Mouse (Mus musculus) CD8-positive naive resting alpha-beta T cell, adult 2 months (primary cell): ENCODE data around the gene AW011738.
A peak's percentile ranks its signal among the peaks of the same experiment; 100 is the strongest.

Experiments
- DNase-seq, 2 experiments: peaks; one replicate each; pipeline ENCODE4 v3.0.0; 2022; ENCODE audit warnings: low read depth in 2 of 2, low spot score in 2 of 2

Gene AW011738

DNA sequence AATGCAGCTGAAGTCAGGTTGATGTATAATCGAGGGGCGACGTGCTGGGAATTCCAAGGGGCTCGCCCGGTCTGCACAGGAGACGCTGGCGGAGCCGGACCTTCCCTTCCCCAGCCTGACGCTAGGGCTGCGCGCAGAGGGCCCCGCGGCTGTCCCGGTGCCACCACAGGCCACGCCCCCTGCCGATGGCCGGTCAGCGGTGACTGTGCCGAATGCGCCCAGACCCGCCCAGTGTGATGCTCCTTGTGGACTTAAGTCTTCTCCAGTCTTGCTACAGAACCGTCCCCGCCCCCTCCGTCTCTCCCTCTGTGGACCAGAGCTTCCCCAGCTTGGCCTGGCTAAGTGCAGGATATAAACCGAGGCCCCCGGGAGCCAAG, 5.3 kb upstream of the AW011738 start:
- DNase-seq, result peak; percentile 25 to 30

DNA sequence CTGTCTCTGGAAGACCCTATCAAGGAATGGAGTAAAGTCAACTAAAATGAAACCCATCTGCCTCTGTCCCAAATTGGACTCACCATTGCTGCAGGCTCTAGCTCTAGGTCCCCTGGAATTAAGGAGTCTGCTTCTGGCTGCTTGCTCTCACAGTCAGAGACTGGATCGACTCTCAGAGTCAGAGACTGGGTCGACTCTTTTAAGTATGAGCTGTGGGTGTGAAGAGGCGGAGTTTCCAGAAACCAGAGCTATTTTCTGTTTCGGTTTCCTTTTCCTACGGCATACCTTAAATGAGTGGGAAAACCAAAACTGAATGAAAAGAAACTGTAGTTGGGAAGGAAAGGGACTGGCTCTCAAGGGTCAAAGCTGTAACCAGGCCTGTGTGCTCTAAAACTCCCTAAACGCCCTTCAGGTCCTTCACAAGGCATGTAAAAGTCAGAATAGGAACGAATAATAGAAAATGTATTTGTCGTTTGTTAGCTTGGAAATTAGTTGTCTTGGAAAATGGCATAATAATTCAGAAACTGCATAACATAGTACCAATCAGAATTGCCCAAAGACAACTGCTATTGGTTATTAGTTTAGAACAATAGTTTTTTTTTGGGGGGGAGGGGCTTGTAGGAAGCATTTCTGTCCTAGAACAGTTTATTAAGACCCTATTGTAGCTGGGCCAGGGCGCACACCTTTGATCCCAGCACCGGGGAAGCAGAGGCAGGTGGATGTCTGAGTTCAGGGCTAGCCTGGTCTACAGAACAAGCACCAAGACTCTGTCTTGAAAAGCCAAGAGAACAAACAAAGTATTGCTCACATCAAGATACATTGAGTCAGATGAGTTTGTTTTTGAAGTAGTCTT, 2.3 kb upstream of the AW011738 start, which contains the start of gene Isg15:
Gene Isg15, minus strand, starts transcription at position 196 of the 853 bp plus-strand sequence.
- DNase-seq, result peak; percentile 24 to 49

DNA sequence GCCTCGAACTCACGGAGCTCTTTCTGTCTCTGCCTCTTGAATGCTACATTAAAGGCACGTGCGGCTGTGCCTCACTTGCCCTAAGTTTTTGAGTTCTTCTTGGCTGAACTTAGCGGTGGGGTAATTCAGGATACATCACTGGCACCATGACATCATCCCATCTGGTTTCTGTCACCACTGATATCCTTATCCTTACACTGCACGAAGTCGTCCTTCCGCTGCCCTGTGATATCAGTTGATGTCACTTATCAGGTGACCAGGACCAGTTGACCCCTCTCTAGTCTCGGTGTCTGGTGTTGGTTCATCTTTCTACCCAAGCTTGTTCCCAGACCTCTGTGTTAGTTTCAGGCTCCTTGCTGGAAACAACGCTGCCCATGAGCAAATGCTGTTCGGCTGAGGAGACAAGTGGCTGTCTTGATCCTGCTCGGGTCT, 626 bp upstream of the AW011738 start:
- no peak for DNase-seq

DNA sequence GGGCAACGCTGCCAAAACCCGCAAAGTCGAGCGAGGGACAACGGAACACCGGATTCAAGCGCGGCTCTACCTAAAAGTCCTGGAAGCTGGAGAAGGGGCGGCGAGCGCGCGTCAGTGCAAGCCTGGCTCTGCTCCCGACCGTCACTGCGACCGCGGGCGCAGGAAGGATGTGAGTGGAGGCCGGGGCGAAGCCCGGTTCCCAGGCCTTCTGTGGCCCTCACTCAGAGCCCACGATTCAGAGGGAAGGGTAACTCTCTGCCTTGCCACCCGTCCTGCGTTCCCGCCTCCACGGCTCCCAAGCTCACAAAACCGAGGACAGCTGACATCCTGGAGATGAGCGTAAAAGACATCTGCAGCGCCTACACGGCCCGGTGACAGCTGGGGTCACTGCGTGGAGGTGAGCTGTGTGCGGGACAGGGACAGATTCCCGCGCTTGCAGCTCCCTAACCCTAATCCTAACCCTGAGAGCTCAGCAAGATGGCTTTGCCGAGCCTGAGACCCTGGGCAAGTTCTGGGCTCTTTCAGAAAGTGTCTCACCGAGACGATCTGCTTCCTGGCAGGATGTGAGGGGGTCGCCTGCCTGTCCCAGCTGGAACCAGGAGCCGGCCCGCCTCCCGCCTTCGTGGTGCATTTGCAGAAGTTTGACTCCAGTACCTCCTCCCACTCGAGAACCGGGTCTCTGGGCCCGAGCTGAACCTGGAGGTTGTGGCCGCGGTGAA, 468 bp downstream of the AW011738 start:
- peak in 1 of 2 experiments; percentile 21 for DNase-seq

DNA sequence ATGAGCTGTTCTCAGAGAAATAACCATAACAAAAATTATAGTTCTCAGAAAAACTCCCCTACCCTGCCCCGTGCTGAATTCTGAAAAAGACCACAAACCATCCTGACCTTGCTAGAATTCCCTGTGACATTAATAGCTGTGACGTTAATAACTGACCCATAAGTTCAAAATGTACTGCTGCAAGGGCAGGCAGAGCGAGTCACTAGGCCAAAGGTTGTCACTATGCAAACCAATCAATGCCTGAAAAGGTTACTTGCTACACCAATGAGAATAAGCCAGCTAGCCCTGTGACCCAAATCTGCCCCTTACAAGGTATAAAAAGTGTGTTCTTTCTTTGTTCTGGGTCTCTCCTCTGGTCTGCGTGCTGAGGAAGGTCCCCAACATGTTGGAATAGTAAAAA, 5.8 kb downstream of the AW011738 start:
- DNase-seq, result no peak

DNA sequence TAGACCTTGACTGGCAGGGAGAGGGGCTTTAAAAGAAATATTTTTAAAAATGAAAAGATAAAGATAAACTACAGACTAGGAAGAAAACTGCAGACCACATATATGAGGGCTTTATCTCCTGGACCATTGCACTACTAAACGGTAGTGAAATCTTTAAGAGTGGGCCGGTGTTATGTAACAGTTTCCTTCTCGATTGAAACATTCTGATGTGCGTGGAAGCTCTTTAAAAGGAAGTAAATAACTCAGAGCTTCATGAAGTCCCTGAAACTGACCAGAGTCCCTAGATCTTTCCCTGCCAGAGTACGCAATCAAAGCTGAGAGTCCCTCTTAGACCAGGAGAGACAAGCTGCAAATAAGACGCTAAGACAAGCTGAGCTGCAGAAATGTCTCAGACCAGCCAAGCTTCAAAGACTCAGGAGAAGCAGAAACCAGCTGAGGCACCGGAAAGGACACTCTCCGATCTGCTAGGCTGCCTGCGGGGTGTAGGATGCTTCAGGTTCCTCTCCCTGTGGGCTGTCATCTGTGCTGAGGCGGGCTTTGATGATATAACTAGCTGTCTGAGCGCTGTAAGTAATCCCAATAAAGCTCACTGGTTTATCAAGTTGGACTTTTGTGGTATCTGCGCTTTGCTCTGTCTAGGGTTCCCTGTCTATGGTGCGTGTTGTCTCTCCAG, 7.0 kb downstream of the AW011738 start:
- DNase-seq, result no peak

DNA sequence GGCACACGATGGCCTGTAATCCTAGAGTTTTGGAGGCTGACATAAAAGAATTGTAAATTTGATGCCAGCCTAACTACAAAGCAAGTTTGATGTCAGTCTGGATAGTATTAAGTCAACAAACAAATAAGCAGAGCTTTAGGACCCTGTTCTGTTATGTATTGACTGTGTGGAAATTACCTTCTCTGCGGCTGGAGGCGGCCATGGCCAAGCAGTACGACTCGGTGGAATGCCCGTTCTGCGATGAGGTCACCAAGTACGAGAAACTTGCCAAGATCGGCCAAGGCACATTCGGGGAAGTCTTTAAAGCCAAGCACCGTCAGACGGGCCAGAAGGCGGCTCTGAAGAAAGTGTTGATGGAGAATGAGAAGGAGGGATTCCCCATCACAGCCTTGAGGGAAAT, 10.0 kb downstream of the AW011738 start:
- DNase-seq, result no peak

DNA sequence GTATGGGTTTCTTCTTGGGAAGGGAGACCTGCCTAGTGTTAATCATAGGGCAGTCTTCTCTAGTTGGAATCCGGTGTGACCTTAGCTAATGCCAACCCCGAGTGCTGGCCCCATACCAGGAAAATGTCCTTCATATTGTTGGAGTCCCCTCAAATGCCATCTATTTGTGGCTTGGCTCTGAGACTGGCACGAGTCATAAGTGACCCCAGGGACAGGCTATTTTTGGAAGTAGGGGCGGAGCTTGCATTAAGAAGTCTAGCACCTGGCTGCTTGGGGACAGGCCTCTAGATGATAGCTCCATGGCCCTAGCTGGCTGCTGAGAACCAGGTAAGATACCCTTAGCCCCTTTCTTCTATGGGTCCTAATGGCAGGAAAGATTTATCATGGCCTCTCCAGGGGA, 12.5 kb downstream of the AW011738 start, which contains the start of gene Perm1:
Gene Perm1, plus strand, starts transcription at position 220 of the 400 bp plus-strand sequence.
- DNase-seq, result no peak

DNA sequence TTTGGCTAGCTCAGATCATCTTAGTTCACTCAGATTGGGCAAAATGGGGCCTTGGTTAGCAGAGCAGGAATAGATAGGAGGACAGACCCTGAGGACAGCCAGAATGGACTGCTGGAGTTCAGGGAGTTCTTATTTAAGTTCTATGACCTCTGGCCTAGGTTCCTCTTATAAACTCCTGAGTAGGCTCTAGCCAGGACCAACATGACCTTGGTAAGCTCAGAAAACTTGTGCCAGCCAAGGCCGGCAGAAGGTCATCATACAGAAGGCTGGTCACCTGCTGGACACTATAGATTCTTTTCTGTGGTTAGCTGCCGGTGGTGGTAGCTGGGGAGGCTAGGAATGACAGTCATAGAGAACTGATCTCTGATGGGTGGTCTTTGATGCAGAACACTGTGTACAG, 13.1 kb downstream of the AW011738 start:
- DNase-seq, result no peak

DNA sequence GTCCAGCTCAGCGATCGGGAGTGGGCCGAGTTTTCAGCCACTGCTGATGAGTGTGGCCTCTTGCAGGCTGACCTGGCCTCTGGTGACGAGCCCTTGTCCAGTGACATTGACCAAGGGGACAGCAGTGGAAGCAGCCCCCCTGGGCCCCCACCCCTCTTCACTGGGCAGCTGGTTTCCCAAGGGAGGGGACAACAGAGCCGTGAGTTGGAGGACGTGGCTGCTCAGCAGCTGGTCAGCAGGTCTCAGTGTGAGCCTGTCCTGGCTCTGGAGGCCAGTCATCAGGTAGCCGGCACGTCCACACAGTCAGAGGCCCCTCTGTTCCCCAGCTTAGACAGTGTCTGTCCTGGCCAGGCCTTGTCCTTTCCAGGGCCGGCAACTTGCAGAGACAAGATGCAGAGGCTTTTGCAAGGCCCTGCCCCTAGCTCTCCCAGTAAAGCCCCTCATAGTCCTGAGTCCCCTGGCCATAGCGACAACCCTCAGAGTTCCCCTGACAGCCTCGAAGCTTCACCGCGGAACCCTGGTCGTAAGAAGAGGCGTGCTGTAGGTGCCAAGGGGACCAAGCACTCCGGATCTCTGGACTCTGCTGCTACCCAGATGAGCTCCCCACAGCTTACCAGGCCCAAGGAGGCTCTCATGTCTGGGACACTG, 14.0 kb downstream of the AW011738 start:
- DNase-seq, result no peak

DNA sequence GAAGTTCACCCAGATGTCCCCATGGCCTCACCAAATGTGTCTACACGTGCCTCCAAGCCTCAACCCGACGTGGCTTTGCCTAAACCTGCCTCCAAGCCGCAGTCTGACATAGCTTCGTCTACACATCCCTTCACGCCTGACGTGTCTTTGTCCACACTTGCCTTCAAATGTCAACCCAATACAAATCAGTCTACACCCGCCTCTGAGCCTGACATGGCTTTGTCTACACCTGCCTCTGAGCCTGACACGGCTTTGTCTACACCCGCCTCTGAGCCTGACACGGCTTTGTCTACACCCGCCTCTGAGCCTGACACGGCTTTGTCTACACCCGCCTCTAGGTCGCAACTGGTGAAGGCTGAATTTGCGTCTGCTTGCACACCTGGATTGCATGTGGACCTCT, 14.7 kb downstream of the AW011738 start:
- DNase-seq, result no peak

DNA sequence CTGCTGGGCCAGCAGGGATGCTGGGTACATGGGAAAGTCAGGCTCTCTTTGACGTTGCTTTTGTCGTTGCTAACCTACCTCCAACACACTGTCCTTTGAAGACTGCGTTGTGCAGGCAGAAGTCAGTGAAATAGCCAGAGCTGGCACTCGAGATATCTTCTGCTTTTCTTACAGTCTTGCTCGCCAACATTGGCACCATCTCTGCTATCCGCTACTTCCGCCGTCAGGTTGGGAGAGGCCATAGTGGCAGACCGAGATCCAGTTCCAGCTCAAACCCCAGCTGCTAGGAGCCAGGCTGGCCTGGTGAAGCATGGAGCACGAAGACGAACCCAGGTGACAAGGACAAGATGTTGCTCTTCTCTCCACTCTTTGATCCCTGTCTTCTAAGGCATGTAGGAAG, 16.8 kb downstream of the AW011738 start:
- no peak for DNase-seq

DNA sequence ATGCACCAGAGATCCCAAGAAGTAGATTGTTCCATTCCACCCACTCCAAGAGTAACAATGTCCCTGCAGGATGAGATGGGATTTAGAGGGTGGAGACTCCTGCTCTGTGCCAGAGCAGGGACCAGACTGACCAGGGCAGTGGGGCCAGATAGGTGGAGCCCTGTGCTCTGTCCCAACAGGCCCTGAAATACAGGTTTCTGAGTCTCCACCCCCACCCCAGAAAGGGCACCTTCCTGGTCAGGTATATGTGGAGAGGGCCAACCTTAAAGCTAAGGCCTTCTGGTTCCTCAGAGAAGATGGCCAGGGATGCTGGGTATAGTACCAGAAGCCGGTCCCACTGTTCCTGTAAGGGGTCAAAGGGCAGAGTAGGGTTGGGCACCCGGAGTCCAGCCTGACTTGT, 21.2 kb downstream of the AW011738 start:
- no peak for DNase-seq

DNA sequence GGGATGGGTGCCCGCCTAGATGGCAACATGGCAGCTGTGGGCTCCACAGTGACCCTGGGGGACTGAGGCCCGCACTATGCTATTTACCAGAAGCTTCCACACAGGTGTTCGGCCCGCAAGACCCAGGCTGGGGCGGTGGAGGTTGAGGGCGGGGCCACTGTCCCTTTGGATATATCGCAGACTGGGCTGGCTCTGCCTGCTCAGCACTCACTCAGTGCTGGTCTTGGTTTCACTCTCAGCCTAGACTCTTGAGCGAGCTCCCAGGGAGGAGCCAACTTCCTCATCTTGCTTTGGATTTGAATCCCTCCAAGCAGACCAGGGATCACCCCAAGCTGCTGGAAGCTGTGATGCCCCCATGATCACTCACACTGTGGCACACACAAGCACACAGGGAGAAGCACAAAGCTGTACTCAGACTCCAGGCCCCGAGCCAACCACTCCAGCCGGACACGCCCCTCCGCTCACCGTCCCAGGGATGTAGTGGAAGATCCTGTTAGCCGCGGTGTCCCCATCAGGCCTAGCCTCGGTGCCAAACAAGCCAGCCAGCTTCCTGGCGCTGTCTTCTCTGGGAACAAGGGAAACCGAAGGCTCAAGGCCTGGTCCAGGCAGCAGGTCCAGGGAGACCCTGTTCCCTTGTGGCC, 24.8 kb downstream of the AW011738 start:
- DNase-seq, result no peak

DNA sequence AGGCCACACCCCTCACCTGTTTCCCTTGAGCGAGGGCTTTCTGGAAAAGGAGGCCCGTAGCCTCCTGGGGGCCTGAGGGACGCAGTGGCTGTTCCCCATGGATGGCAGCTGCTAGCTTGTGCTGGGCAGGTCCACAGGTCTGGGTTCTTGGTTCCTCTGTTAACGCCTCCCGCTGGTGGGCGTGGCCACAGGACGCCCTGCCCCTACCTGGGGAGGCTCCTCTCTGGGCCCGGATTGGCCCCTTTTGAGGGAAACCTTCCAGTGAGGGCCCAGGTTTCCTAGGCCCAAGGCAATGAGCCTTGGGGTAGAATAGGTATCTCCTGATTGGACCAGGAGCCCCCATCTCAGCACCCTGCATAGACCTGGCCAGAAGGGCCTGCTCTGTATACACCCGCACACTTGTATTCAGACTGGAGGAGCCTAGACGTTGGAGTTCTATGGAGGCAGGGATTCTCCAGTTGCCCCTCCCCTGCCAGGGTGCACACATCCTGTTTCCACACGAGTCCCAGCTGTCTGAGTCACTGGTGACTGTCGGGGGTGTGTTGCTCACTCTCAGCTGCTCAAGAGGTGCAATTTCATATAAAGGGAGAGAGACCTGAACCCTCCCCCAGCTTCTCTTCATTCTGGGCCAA, 25.4 kb downstream of the AW011738 start:
- no peak for DNase-seq

DNA sequence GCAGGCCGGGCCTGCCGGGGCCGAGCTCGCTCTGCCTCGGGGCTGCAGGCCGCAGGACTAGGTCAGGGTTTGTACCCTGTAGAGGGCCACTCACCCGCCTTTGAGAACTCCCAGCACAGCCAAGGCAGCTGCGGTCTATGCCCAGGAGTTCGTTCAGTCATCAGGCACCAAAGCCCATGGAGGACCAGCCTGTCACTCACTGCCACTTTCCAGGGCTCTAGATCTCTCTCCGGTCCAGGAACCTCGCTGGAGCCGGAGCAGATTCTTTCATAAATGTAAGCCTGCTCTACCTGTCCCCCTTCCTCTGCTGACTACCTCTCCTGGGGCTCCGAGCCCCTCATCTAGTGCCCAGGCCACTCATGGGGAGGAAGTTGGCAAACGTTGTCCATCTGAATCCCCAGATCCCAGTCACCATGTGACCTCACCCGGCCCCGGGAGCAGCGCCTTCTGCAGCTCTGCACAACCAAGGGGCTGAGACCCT, 31.0 kb downstream of the AW011738 start:
- no peak for DNase-seq

DNA sequence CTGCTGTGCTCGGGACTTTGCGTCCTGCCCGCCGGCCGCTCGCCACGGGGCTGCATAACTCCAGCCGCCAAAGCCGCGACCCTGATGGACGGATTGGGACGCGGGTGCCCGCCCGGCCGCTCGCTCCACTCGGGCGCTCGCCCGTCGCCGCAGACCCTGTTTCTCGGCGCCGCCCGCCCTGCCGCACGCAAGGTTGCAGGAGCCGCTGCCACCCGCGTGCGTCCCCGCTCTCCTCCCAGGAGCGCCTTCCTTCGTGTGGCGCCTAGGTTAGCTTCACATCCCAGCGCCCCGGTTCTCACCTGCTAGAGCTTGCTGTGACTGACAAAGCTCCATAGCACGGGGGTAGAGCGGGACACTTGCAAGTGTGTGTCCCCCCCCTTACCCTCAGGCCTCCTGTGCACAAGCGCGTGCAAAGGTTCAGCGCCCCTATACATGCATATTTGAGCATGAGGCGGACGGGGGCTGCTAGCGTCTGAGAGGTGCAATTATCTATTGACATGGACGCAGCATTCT, 31.7 kb downstream of the AW011738 start, which contains the start of gene Plekhn1:
Gene Plekhn1, minus strand, starts transcription at position 157 of the 513 bp plus-strand sequence.
- peak; percentile 40 to 59 for DNase-seq

DNA sequence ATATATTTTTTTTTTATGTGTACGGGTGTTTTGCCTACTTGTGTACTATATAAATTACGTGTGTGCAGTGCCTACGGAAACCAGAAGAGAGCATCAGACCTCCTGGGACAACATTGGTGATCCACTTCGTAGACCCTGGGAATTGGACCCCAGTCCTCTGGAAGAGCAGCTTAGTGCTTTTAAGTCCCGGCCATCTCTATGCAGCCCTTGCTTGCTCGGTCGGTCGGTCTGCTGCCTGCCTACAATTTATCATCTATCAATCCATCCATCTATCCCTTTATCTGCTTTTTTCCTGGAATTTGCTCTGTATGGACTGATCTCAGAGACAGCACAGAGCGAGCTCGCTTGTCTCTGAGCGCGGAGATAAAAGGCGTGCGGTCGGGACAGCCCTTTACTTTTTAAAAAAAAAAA, 32.3 kb downstream of the AW011738 start:
- no peak for DNase-seq

DNA sequence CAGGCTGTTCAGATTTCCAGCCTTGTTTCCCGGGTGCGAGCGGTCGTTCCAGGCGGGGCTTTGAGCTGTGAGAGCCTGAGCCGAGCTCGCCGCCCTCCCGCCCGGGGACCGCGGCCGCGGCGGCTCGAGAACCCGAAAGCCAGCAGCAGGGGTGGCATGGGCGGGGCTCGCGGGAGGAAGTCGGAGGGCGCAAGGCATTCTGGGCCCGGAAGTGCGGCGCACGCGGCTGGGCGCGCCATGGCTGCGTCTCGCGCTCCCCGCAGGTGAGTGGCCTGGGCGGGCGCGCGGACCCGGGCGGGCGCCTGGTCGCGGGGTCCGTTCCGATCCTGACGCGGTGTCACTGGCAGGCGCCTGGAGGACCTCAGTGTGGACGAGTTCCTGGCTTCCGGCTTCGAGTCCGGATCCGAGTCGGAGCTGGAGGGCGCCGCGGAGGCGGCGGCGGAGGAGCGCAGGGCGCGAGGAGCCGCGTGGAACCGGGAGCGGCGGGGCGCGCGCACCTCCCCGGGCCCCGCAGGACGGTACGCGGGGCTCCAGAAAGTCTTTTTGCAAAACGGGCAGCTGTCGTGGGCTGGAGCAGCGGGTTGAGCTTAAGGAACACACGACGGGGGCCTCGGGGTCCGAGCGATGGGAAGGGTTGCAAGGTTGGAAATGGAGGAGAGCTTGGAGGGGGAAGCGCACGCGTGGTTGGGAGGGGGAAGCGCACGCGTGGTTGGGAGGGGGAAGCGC, 32.9 kb downstream of the AW011738 start, which contains the start of gene Noc2l:
Gene Noc2l, plus strand, starts transcription at position 203 of the 726 bp plus-strand sequence.
- peak; percentile 81 to 85 for DNase-seq
